Mouse (Mus musculus): ENCODE measurements at regions not wholly inside any gene's neighbourhood (a gene's known extent, or its start where the extent isn't known, plus 50 kb on each side); places are given as distances from the start of the nearest gene placed in this dataset.

DNA sequence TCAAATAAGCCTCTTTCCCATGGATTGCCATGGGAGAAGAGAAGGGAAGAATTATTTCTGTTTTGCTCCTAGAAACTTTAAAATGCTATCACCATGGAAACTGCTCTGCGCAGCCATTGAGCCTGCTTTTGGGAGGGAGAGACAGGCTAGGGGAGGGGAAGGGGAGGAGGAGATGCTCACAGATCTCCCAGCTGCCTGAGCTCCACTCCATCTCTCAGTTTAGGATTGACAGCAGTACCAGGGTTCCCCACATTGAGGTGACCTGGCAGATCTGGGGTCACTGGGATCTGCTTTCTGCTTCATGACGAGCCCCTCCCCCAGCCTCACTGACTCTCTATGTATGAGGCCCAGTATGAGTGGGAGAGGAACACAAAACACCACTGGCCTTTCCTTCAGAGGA lies 89.7 kb downstream of the Chst1 start:
- no peak for TF ChIP-seq GATA1 (IDR thresholded peaks at IDR 0.05; ENCODE audit: borderline replicate concordance, low read length)
- TF ChIP-seq FLI1 (IDR thresholded peaks at IDR 0.05; ENCODE audit: low read length), result no peak

All from megakaryocyte, embryonic 14.5 days (primary cell).